Mouse (Mus musculus) gastrocnemius, postnatal 4 days (tissue): ENCODE data around the gene Gabpb2. TPM values are rescaled to one million over a fixed set of nuclear protein-coding genes. Genes with fewer than 3 reads are reported as not detected.
"Not testable (repeated sequence)": the region's sequence is repeated elsewhere in the genome, so short reads cannot be mapped to it uniquely, and the experiment has no call there.

Experiments
- DNase-seq, 2 experiments: peaks; one replicate each; pipeline ENCODE4 v3.0.0; 2021 to 2022; ENCODE audit warnings: low spot score in 2 of 2, mixed read lengths in 2 of 2
- total RNA-seq, 2 experiments: library from RNA; stranded (reverse); gene quantifications; 2 replicates each; pipeline ENCODE4 v1.2.3; 2021

Gabpb2 gene
- total RNA-seq, 2 experiments from 2014 or later, result 18.0 to 18.8 TPM

GRCm38 (mm10) chr3:95161041-95161551, 56.6 kb downstream of the Gabpb2 start:
- DNase-seq, result peak; percentile 46 to 67

- DNase-seq, result peak; percentile 88 to 90
Observed at GRCm38 (mm10) chr3:95159987-95160963, 57.4 kb downstream of the Gabpb2 start, which contains the start of gene Sema6c. Gene Sema6c (plus strand): TSS chr3:95160457.

GRCm38 (mm10) chr3:95159511-95159986, 58.2 kb downstream of the Gabpb2 start:
- DNase-seq, result no peak

- no peak for DNase-seq
Observed at GRCm38 (mm10) chr3:95153874-95154273, 63.8 kb downstream of the Gabpb2 start.

- no peak for DNase-seq
Observed at GRCm38 (mm10) chr3:95147924-95148323, 69.8 kb downstream of the Gabpb2 start.

- DNase-seq, result peak; percentile 58 to 82
Observed at GRCm38 (mm10) chr3:95142617-95143011, 75.1 kb downstream of the Gabpb2 start.

- DNase-seq, result no peak
Observed at GRCm38 (mm10) chr3:95141952-95142616, 75.6 kb downstream of the Gabpb2 start, which contains the start of gene Tnfaip8l2. Gene Tnfaip8l2 (minus strand): TSS chr3:95142360.

- no peak for DNase-seq
Observed at GRCm38 (mm10) chr3:95141474-95141873, 76.2 kb downstream of the Gabpb2 start.

GRCm38 (mm10) chr3:95140795-95141194, 76.9 kb downstream of the Gabpb2 start:
- no peak for DNase-seq

GRCm38 (mm10) chr3:95140289-95140595, 77.5 kb downstream of the Gabpb2 start:
- DNase-seq, result no peak

- DNase-seq, result no peak
Observed at GRCm38 (mm10) chr3:95139586-95140288, 78.0 kb downstream of the Gabpb2 start.

GRCm38 (mm10) chr3:95136336-95136735, 81.4 kb downstream of the Gabpb2 start:
- no peak for DNase-seq

GRCm38 (mm10) chr3:95135433-95136052, 82.2 kb downstream of the Gabpb2 start:
- no peak for DNase-seq

- DNase-seq, result no peak
Observed at GRCm38 (mm10) chr3:95135023-95135422, 82.7 kb downstream of the Gabpb2 start.

GRCm38 (mm10) chr3:95134133-95134532, 83.6 kb downstream of the Gabpb2 start:
- not testable (repeated sequence) for DNase-seq

- peak; percentile 67 to 84 for DNase-seq
Observed at GRCm38 (mm10) chr3:95133680-95134101, 84.0 kb downstream of the Gabpb2 start, which contains the start of the genes Scnm1 and Lysmd1. Gene Scnm1 (minus strand): TSS chr3:95134011. Gene Lysmd1 (plus strand): TSS chr3:95134088.

- no peak for DNase-seq
Observed at GRCm38 (mm10) chr3:95133176-95133575, 84.5 kb downstream of the Gabpb2 start.

GRCm38 (mm10) chr3:95132389-95132788, 85.3 kb downstream of the Gabpb2 start:
- not testable (repeated sequence) for DNase-seq
